Mouse (Mus musculus): ENCODE measurements around the gene Rel.

Gene Rel

GRCm38 (mm10) chr11:23754329-23754728 is 16.4 kb downstream of the Rel start:
- in situ Hi-C loops (cut with MboI; ENCODE audit: low pct_unique_long_range_greater_than_20kb in 1 of 2, low sequenced_read_pairs in 2 of 2, unreplicated experiment in 1 of 2) = no loop called here

- in situ Hi-C loops (cut with MboI; ENCODE audit: low pct_unique_long_range_greater_than_20kb in 1 of 2, low sequenced_read_pairs in 2 of 2, unreplicated experiment in 1 of 2) = no loop called here
These were observed 17.5 kb downstream of the Rel start for GRCm38 (mm10) chr11:23753136-23753710.

GRCm38 (mm10) chr11:23746102-23746501 is 24.7 kb downstream of the Rel start:
- in situ Hi-C loops (cut with MboI; ENCODE audit: low pct_unique_long_range_greater_than_20kb in 1 of 2, low sequenced_read_pairs in 2 of 2, unreplicated experiment in 1 of 2) = no loop called here

- in situ Hi-C loops (cut with MboI; ENCODE audit: low pct_unique_long_range_greater_than_20kb in 1 of 2, low sequenced_read_pairs in 2 of 2, unreplicated experiment in 1 of 2) = no loop called here
These were observed 26.4 kb downstream of the Rel start for GRCm38 (mm10) chr11:23744352-23744751.

- in situ Hi-C loops (cut with MboI; ENCODE audit: low pct_unique_long_range_greater_than_20kb in 1 of 2, low sequenced_read_pairs in 2 of 2, unreplicated experiment in 1 of 2) = no loop called here
These were observed 29.4 kb downstream of the Rel start for GRCm38 (mm10) chr11:23741386-23741785.

- in situ Hi-C loops (cut with MboI; ENCODE audit: low pct_unique_long_range_greater_than_20kb in 1 of 2, low sequenced_read_pairs in 2 of 2, unreplicated experiment in 1 of 2) = no loop called here
These were observed 29.9 kb downstream of the Rel start for GRCm38 (mm10) chr11:23740895-23741294.

GRCm38 (mm10) chr11:23735820-23736470 is 34.8 kb downstream of the Rel start:
- in situ Hi-C loops (cut with MboI; ENCODE audit: low pct_unique_long_range_greater_than_20kb in 1 of 2, low sequenced_read_pairs in 2 of 2, unreplicated experiment in 1 of 2) = no loop called here

GRCm38 (mm10) chr11:23734749-23735286 is 36.0 kb downstream of the Rel start:
- in situ Hi-C loops (cut with MboI; ENCODE audit: low pct_unique_long_range_greater_than_20kb in 1 of 2, low sequenced_read_pairs in 2 of 2, unreplicated experiment in 1 of 2) = no loop called here

- in situ Hi-C loops (cut with MboI; ENCODE audit: low pct_unique_long_range_greater_than_20kb in 1 of 2, low sequenced_read_pairs in 2 of 2, unreplicated experiment in 1 of 2) = no loop called here
These were observed 37.9 kb downstream of the Rel start for GRCm38 (mm10) chr11:23732840-23733239.

GRCm38 (mm10) chr11:23730120-23730519 is 40.6 kb downstream of the Rel start:
- in situ Hi-C loops (cut with MboI; ENCODE audit: low pct_unique_long_range_greater_than_20kb in 1 of 2, low sequenced_read_pairs in 2 of 2, unreplicated experiment in 1 of 2) = no loop called here

GRCm38 (mm10) chr11:23728186-23728585 is 42.6 kb downstream of the Rel start:
- in situ Hi-C loops (cut with MboI; ENCODE audit: low pct_unique_long_range_greater_than_20kb in 1 of 2, low sequenced_read_pairs in 2 of 2, unreplicated experiment in 1 of 2) = no loop called here

GRCm38 (mm10) chr11:23726441-23726840 is 44.3 kb downstream of the Rel start:
- in situ Hi-C loops (cut with MboI; ENCODE audit: low pct_unique_long_range_greater_than_20kb in 1 of 2, low sequenced_read_pairs in 2 of 2, unreplicated experiment in 1 of 2) = no loop called here

- in situ Hi-C loops (cut with MboI; ENCODE audit: low pct_unique_long_range_greater_than_20kb in 1 of 2, low sequenced_read_pairs in 2 of 2, unreplicated experiment in 1 of 2) = no loop called here
These were observed 44.9 kb downstream of the Rel start for GRCm38 (mm10) chr11:23725850-23726249.

- in situ Hi-C loops (cut with MboI; ENCODE audit: low pct_unique_long_range_greater_than_20kb in 1 of 2, low sequenced_read_pairs in 2 of 2, unreplicated experiment in 1 of 2) = no loop called here
These were observed 48.4 kb downstream of the Rel start for GRCm38 (mm10) chr11:23722326-23722725.

- in situ Hi-C loops (cut with MboI; ENCODE audit: low pct_unique_long_range_greater_than_20kb in 1 of 2, low sequenced_read_pairs in 2 of 2, unreplicated experiment in 1 of 2) = no loop called here
These were observed 50.9 kb downstream of the Rel start for GRCm38 (mm10) chr11:23719825-23720224.

- in situ Hi-C loops (cut with MboI; ENCODE audit: low pct_unique_long_range_greater_than_20kb in 1 of 2, low sequenced_read_pairs in 2 of 2, unreplicated experiment in 1 of 2) = no loop called here
These were observed 51.9 kb downstream of the Rel start for GRCm38 (mm10) chr11:23718856-23719255.

GRCm38 (mm10) chr11:23712299-23712698 is 58.5 kb downstream of the Rel start:
- in situ Hi-C loops (cut with MboI; ENCODE audit: low pct_unique_long_range_greater_than_20kb in 1 of 2, low sequenced_read_pairs in 2 of 2, unreplicated experiment in 1 of 2) = no loop called here

GRCm38 (mm10) chr11:23704604-23705294 is 66.0 kb downstream of the Rel start:
- in situ Hi-C loops (cut with MboI; ENCODE audit: low pct_unique_long_range_greater_than_20kb in 1 of 2, low sequenced_read_pairs in 2 of 2, unreplicated experiment in 1 of 2) = no loop called here

GRCm38 (mm10) chr11:23701831-23702230 is 68.9 kb downstream of the Rel start:
- in situ Hi-C loops (cut with MboI; ENCODE audit: low pct_unique_long_range_greater_than_20kb in 1 of 2, low sequenced_read_pairs in 2 of 2, unreplicated experiment in 1 of 2) = no loop called here

All from mouse embryonic stem cell (cell line).